Mouse (Mus musculus) forebrain, postnatal 0 days (tissue): ENCODE measurements around the gene Ccdc87. TPM values are rescaled to one million over a fixed set of nuclear protein-coding genes. Genes with fewer than 3 reads are reported as not detected.

Experiments
- ATAC-seq: fragments of 200-750 bp; cut with Nextera tagmentation; 2 replicates; pipeline ENCODE4 v1.8.0; 2017; ENCODE audit warnings: mild to moderate bottlenecking, moderate library complexity
- DNase-seq: peaks from one replicate; pipeline ENCODE4 v3.0.0-alpha.2; 2015
- H3K27ac ChIP-seq: fragments of 300-500 bp; sonication (generic); 2 replicates; pipeline ENCODE4 v1.5.1; 2014; ENCODE audit warnings: low read depth, mild to moderate bottlenecking, antibody characterized with exemption, low read length, moderate library complexity, mixed read lengths
- H3K27me3 ChIP-seq: fragments of 300-500 bp; sonication (generic); 2 replicates; pipeline ENCODE4 v1.6.1; 2014; ENCODE audit warnings: mild to moderate bottlenecking, low read length, mixed read lengths; ENCODE audit not compliant: insufficient read depth
- H3K36me3 ChIP-seq: fragments of 300-500 bp; sonication (generic); 2 replicates; pipeline ENCODE4 v1.6.1; 2014; ENCODE audit warnings: mild to moderate bottlenecking, moderate library complexity; ENCODE audit not compliant: insufficient read depth
- H3K4me1 ChIP-seq: fragments of 300-500 bp; sonication (generic); 2 replicates; pipeline ENCODE4 v1.6.1; 2014; ENCODE audit warnings: antibody characterized with exemption; ENCODE audit not compliant: insufficient read depth
- H3K4me2 ChIP-seq: fragments of 300-500 bp; sonication (generic); 2 replicates; pipeline ENCODE4 v1.6.1; 2014; ENCODE audit warnings: low read depth, mild to moderate bottlenecking, moderate library complexity
- H3K4me3 ChIP-seq: fragments of 300-500 bp; sonication (generic); 2 replicates; pipeline ENCODE4 v1.5.1; 2014; ENCODE audit warnings: low read depth, low read length, mixed read lengths
- H3K9ac ChIP-seq: fragments of 300-500 bp; sonication (generic); 2 replicates; pipeline ENCODE4 v1.6.1; 2014; ENCODE audit warnings: mild to moderate bottlenecking
- H3K9me3 ChIP-seq: fragments of 300-500 bp; sonication (generic); 2 replicates; pipeline ENCODE4 v1.6.1; 2016; ENCODE audit warnings: low read length
- CTCF ChIP-seq: sonication (generic); IDR thresholded peaks from 2 replicates; pipeline ENCODE4 v1.5.1; 2016; ENCODE audit warnings: antibody characterized with exemption, control low read depth, low read depth
- WGBS: fragments of 180-500 bp; shearing (Covaris S2); extraction: QIAGEN DNeasy Blood & Tissue Kit; methylation state at CpG from one replicate; pipeline ENCODE4 v1.1.7; 2014; 5-methylcytosine and 5-hydroxymethylcytosine counted together
- polyA plus RNA-seq: library from polyadenylated mRNA; unstranded; fragments of >200 nt; fragmentation: Nextera tagmentation; extraction: Ambion mirVana; gene quantifications from 2 replicates; pipeline ENCODE4 v1.2.1, GENCODE M21; 2015
- total RNA-seq: library from RNA; depleted of rRNA; stranded (reverse); fragments of >200 nt; gene quantifications from 2 replicates; pipeline ENCODE4 v1.2.3, GENCODE M21; 2014

Ccdc87 gene
- total and polyA plus RNA-seq, 2 experiments from 2014 or later, result 1.1 to 1.2 TPM

- H3K27ac ChIP-seq, result no peak overlapping the region
- WGBS, result 69% methylated on average over 4 of the region's 4 CpGs
- H3K4me1 ChIP-seq, result no peaks in the 10 kb centered on the region
- H3K9me3 ChIP-seq, result no peaks in the 10 kb centered on the region
- no peaks in the 10 kb centered on the region for H3K36me3 ChIP-seq
- no peak overlapping the region for H3K4me3 ChIP-seq
- DNase-seq (no peak), ATAC-seq (no peak)
- H3K9ac ChIP-seq, result no peak overlapping the region
- no peaks in the 10 kb centered on the region for H3K27me3 ChIP-seq
- TF ChIP-seq CTCF, result no peak
- no peak overlapping the region for H3K4me2 ChIP-seq
Measured at GRCm38 (mm10) chr19:4876241-4876640, 37.1 kb downstream of the Ccdc87 start.

GRCm38 (mm10) chr19:4876755-4877154 lies 37.6 kb downstream of the Ccdc87 start:
- TF ChIP-seq CTCF, result no peak
- no peak for DNase-seq
- ATAC-seq, result no peak
- Histone ChIP-seq H3K4me3 (no peak overlapping the region), H3K27ac (no peak overlapping the region), H3K36me3 (no peaks in the 10 kb centered on the region), H3K9ac (no peak overlapping the region), H3K27me3 (no peaks in the 10 kb centered on the region), H3K9me3 (no peaks in the 10 kb centered on the region), H3K4me2 (no peak overlapping the region), H3K4me1 (no peaks in the 10 kb centered on the region)
- WGBS, result 76% methylated on average over 3 of the region's 3 CpGs

GRCm38 (mm10) chr19:4877785-4878184 lies 38.6 kb downstream of the Ccdc87 start, which contains the start of gene Actn3:
Gene Actn3 (minus strand): TSS chr19:4877909.
- H3K27me3 ChIP-seq, result no peaks in the 10 kb centered on the region
- DNase-seq (no peak), ATAC-seq (no peak; the same call in 1 of the 2 replicates)
- H3K9me3 ChIP-seq, result no peaks in the 10 kb centered on the region
- H3K4me2 ChIP-seq, result peak within 1 kb of the TSS; percentile 80
- H3K36me3 ChIP-seq, result no peaks in the 10 kb centered on the region
- H3K9ac ChIP-seq, result peak within 1 kb of the TSS; percentile 74
- no peaks in the 10 kb centered on the region for H3K4me1 ChIP-seq
- TF ChIP-seq CTCF, result no peak
- peak within 1 kb of the TSS; percentile 72 for H3K27ac ChIP-seq
- 5% methylated on average over 17 of the region's 17 CpGs for WGBS
- H3K4me3 ChIP-seq, result peak within 1 kb of the TSS; percentile 82

GRCm38 (mm10) chr19:4878405-4879323 lies 39.5 kb downstream of the Ccdc87 start, which contains the start of gene Zdhhc24:
Gene Zdhhc24 (plus strand): TSS chr19:4878668.
- Histone ChIP-seq H3K4me1 (no peaks in the 10 kb centered on the region), H3K4me2 (peak within 1 kb of the TSS; percentile 80), H3K27ac (peak within 1 kb of the TSS; percentile 72), H3K4me3 (peak within 1 kb of the TSS; percentile 82), H3K9me3 (no peaks in the 10 kb centered on the region), H3K36me3 (no peaks in the 10 kb centered on the region), H3K9ac (peak within 1 kb of the TSS; percentile 74), H3K27me3 (no peaks in the 10 kb centered on the region)
- peak; percentile 97 for DNase-seq
- no peak for TF ChIP-seq CTCF
- under 1% methylated on average over 52 of the region's 52 CpGs for WGBS
- peak; percentile 99 for ATAC-seq

- Histone ChIP-seq H3K9ac (peak overlapping the region; percentile 74), H3K9me3 (no peaks in the 10 kb centered on the region), H3K4me2 (peak overlapping the region; percentile 80), H3K4me1 (no peaks in the 10 kb centered on the region), H3K4me3 (peak overlapping the region; percentile 82), H3K27ac (peak overlapping the region; percentile 72; the same call in 1 of the 2 replicates), H3K27me3 (no peaks in the 10 kb centered on the region), H3K36me3 (peaks cover 3% of the 10 kb centered on the region; the same call in 1 of the 2 replicates)
- WGBS, result 63% methylated on average over 10 of the region's 10 CpGs
- DNase-seq (no peak), ATAC-seq (no peak)
- no peak for TF ChIP-seq CTCF
Measured at GRCm38 (mm10) chr19:4879324-4879703, 40.1 kb downstream of the Ccdc87 start.

- no peak overlapping the region for H3K9ac ChIP-seq
- no peaks in the 10 kb centered on the region for H3K4me1 ChIP-seq
- TF ChIP-seq CTCF, result no peak
- peaks cover 3% of the 10 kb centered on the region; the same call in 1 of the 2 replicates for H3K36me3 ChIP-seq
- ATAC-seq (no peak), DNase-seq (no peak)
- no peak overlapping the region for H3K4me2 ChIP-seq
- H3K27ac ChIP-seq, result no peak overlapping the region
- whole genome bisulfite sequencing, result 80% methylated on average over 4 of the region's 4 CpGs
- H3K9me3 ChIP-seq, result no peaks in the 10 kb centered on the region
- no peaks in the 10 kb centered on the region for H3K27me3 ChIP-seq
- no peak overlapping the region for H3K4me3 ChIP-seq
Measured at GRCm38 (mm10) chr19:4883961-4884360, 44.8 kb downstream of the Ccdc87 start.

- Histone ChIP-seq H3K9me3 (no peaks in the 10 kb centered on the region), H3K9ac (no peak overlapping the region), H3K36me3 (peaks cover 50% of the 10 kb centered on the region), H3K4me1 (no peaks in the 10 kb centered on the region), H3K4me2 (no peak overlapping the region), H3K4me3 (no peak overlapping the region), H3K27me3 (no peaks in the 10 kb centered on the region), H3K27ac (no peak overlapping the region)
- 91% methylated on average over 10 of the region's 10 CpGs for WGBS
- TF ChIP-seq CTCF, result no peak
- no peak for DNase-seq
- ATAC-seq, result no peak
Measured at GRCm38 (mm10) chr19:4889791-4890190, 50.6 kb downstream of the Ccdc87 start.
